8 mouse cellular contexts compared by ENCODE assay signal in genomic region chr8:84798446-84799135, GRCm38 (mm10). TPM values are rescaled to one million over a fixed set of nuclear protein-coding genes. Genes with fewer than 3 reads are reported as not detected.
DNase-seq lines count a peak whose midpoint lies in the region; ATAC-seq and TF ChIP-seq lines count a peak whose summit lies in the region.

No protein-coding gene starts in this region.

- H3K27ac ChIP-seq in lung, postnatal 0 days (ENCODE audit: low read length): peak overlapping the region; percentile 91
- peak overlapping the region; percentile 96 for H3K27ac ChIP-seq in embryonic facial prominence, embryonic 14.5 days (replicated peaks; ENCODE audit: low read depth, low read length)
- 0 out of 2 replicates have a peak overlapping the region, but pooled peaks have one; percentile 74 for H3K27ac ChIP-seq in limb, embryonic 12.5 days
- peak overlapping the region; percentile 27; the same call in 1 of the 2 replicates for H3K27ac ChIP-seq in stomach, embryonic 14.5 days (ENCODE audit: low read length)

- H3K4me3 ChIP-seq in lung, postnatal 0 days (ENCODE audit: low read depth, low read length): peak overlapping the region; percentile 83
- peak overlapping the region; percentile 71 for H3K4me3 ChIP-seq in embryonic facial prominence, embryonic 14.5 days (ENCODE audit: low read depth, low read length)
- H3K4me3 ChIP-seq in limb, embryonic 12.5 days (replicated peaks): peak overlapping the region; percentile 76
- H3K4me3 ChIP-seq in stomach, embryonic 14.5 days (ENCODE audit: low read depth, low read length): peak overlapping the region; percentile 61

- WGBS in lung, postnatal 0 days: 59% methylated on average over 10 of the region's 10 CpGs
- 49% methylated on average over 10 of the region's 10 CpGs for WGBS in embryonic facial prominence, embryonic 14.5 days
- 39% methylated on average over 10 of the region's 10 CpGs for WGBS in limb, embryonic 12.5 days
- WGBS in stomach, embryonic 14.5 days: 54% methylated on average over 10 of the region's 10 CpGs

- H3K9ac ChIP-seq in lung, postnatal 0 days (replicated peaks; ENCODE audit: low read depth): peak overlapping the region; percentile 77
- H3K9ac ChIP-seq in embryonic facial prominence, embryonic 14.5 days (ENCODE audit: low read depth, low read length): peak overlapping the region; percentile 95
- peak overlapping the region; percentile 95 for H3K9ac ChIP-seq in limb, embryonic 12.5 days (replicated peaks)
- H3K9ac ChIP-seq in stomach, embryonic 14.5 days (replicated peaks; ENCODE audit: low read depth, low read length): peak overlapping the region; percentile 97

- no peaks in the 10 kb centered on the region for H3K27me3 ChIP-seq in lung, postnatal 0 days (replicated peaks; ENCODE audit: insufficient read depth, low read length)
- H3K27me3 ChIP-seq in embryonic facial prominence, embryonic 14.5 days (replicated peaks; ENCODE audit: control insufficient read depth, insufficient read depth, low read length): peaks cover 18% of the 10 kb centered on the region
- peaks cover 85% of the 10 kb centered on the region for H3K27me3 ChIP-seq in limb, embryonic 12.5 days
- H3K27me3 ChIP-seq in stomach, embryonic 14.5 days (ENCODE audit: control insufficient read depth, insufficient read depth, low read length): peaks cover 12% of the 10 kb centered on the region; the same call in 1 of the 2 replicates

- H3K36me3 ChIP-seq in lung, postnatal 0 days (ENCODE audit: insufficient read depth, low read length): 0 out of 2 replicates have a peak, but pooled peaks cover 6% of the 10 kb centered on the region
- H3K36me3 ChIP-seq in embryonic facial prominence, embryonic 14.5 days (ENCODE audit: control insufficient read depth, insufficient read depth, low read length): peaks cover 18% of the 10 kb centered on the region; the same call in 1 of the 2 replicates
- peaks cover 12% of the 10 kb centered on the region for H3K36me3 ChIP-seq in limb, embryonic 12.5 days
- peaks cover 12% of the 10 kb centered on the region for H3K36me3 ChIP-seq in stomach, embryonic 14.5 days (ENCODE audit: control insufficient read depth, insufficient read depth, low read length)

- H3K4me1 ChIP-seq in lung, postnatal 0 days (ENCODE audit: insufficient read depth, low read depth, low read length): peaks cover 8% of the 10 kb centered on the region
- peaks cover 42% of the 10 kb centered on the region for H3K4me1 ChIP-seq in embryonic facial prominence, embryonic 14.5 days (ENCODE audit: control insufficient read depth, insufficient read depth, low read length)
- H3K4me1 ChIP-seq in limb, embryonic 12.5 days (replicated peaks): peaks cover 47% of the 10 kb centered on the region
- H3K4me1 ChIP-seq in stomach, embryonic 14.5 days (ENCODE audit: control insufficient read depth, insufficient read depth, low read length): peaks cover 29% of the 10 kb centered on the region; the same call in 1 of the 2 replicates

- TF ChIP-seq CTCF in lung, postnatal 0 days (IDR thresholded peaks at IDR 0.05): no peak

- no peak for TF ChIP-seq EP300 in lung, postnatal 0 days (IDR thresholded peaks at IDR 0.05)

- no peak for DNase-seq in lung, postnatal 0 days (ENCODE audit: low spot score)
- DNase-seq in lung, postnatal 25 days (ENCODE audit: low spot score): no peak
- DNase-seq in embryonic facial prominence, embryonic 14.5 days (ENCODE audit: low spot score): no peak
- no peak for DNase-seq in embryo, embryonic 10 days (ENCODE audit: low spot score)
- no peak for DNase-seq in layer of hippocampus, adult 9-11 months
- no peak for DNase-seq in B cell, adult 2 months

- no peaks in the 10 kb centered on the region for H3K9me3 ChIP-seq in lung, postnatal 0 days (ENCODE audit: low read length)
- H3K9me3 ChIP-seq in embryonic facial prominence, embryonic 14.5 days (ENCODE audit: control insufficient read depth, low read length): no peaks in the 10 kb centered on the region
- no peaks in the 10 kb centered on the region for H3K9me3 ChIP-seq in limb, embryonic 12.5 days
- H3K9me3 ChIP-seq in stomach, embryonic 14.5 days (ENCODE audit: control insufficient read depth, low read depth, low read length): no peaks in the 10 kb centered on the region

- no peak for ATAC-seq in lung, postnatal 0 days
- no peak for ATAC-seq in embryonic facial prominence, embryonic 14.5 days (ENCODE audit: low read depth)
- no peak for ATAC-seq in limb, embryonic 12.5 days (ENCODE audit: insufficient number of reproducible peaks, insufficient read depth, low FRiP score, low TSS enrichment, low read depth)
- ATAC-seq in stomach, embryonic 14.5 days (ENCODE audit: insufficient number of reproducible peaks, insufficient read depth, low FRiP score, low read depth): no peak

- H3K4me2 ChIP-seq in lung, postnatal 0 days (replicated peaks; ENCODE audit: low read depth, low read length): peak overlapping the region; percentile 83
- peak overlapping the region; percentile 89 for H3K4me2 ChIP-seq in embryonic facial prominence, embryonic 14.5 days (ENCODE audit: low read depth, low read length)
- H3K4me2 ChIP-seq in limb, embryonic 12.5 days: peak overlapping the region; percentile 89
- peak overlapping the region; percentile 83 for H3K4me2 ChIP-seq in stomach, embryonic 14.5 days (replicated peaks; ENCODE audit: low read depth, low read length)

RNA-seq across cellular contexts. Expression of gene Nfix, which starts 1.6 kb away (rescaled TPM):
- 38.8 and 45.1 TPM in 2 replicates for polyA plus RNA-seq in lung, postnatal 0 days (2015; fragmentation: Nextera tagmentation; extraction: Ambion mirVana)
- 64.0 and 67.4 TPM in 2 replicates for polyA plus RNA-seq in embryonic facial prominence, embryonic 14.5 days (2014; fragmentation: Nextera tagmentation; extraction: Ambion mirVana)
- polyA plus RNA-seq in limb, embryonic 12.5 days (2016; fragmentation: Nextera tagmentation; extraction: Ambion mirVana): 14.5 and 18.1 TPM in 2 replicates
- 37.8 and 40.5 TPM in 2 replicates for polyA plus RNA-seq in stomach, embryonic 14.5 days (2014; fragmentation: Nextera tagmentation; extraction: Ambion mirVana)

RNA-seq across cellular contexts. Expression of gene Dand5, which starts 24.0 kb away (rescaled TPM):
- 6.2 and 6.8 TPM in 2 replicates for polyA plus RNA-seq in lung, postnatal 0 days (2015; fragmentation: Nextera tagmentation; extraction: Ambion mirVana)
- 5.8 and 6.8 TPM in 2 replicates for polyA plus RNA-seq in embryonic facial prominence, embryonic 14.5 days (2014; fragmentation: Nextera tagmentation; extraction: Ambion mirVana)
- polyA plus RNA-seq in limb, embryonic 12.5 days (2016; fragmentation: Nextera tagmentation; extraction: Ambion mirVana): 4.1 and 5.1 TPM in 2 replicates
- 7.1 and 7.6 TPM in 2 replicates for polyA plus RNA-seq in stomach, embryonic 14.5 days (2014; fragmentation: Nextera tagmentation; extraction: Ambion mirVana)

RNA-seq across cellular contexts. Expression of gene Gadd45gip1, which starts 32.7 kb away (rescaled TPM):
- polyA plus RNA-seq in lung, postnatal 0 days (2015; fragmentation: Nextera tagmentation; extraction: Ambion mirVana): 24.4 and 24.8 TPM in 2 replicates
- 41.3 and 41.5 TPM in 2 replicates for polyA plus RNA-seq in embryonic facial prominence, embryonic 14.5 days (2014; fragmentation: Nextera tagmentation; extraction: Ambion mirVana)
- polyA plus RNA-seq in limb, embryonic 12.5 days (2016; fragmentation: Nextera tagmentation; extraction: Ambion mirVana): 46.5 and 48.6 TPM in 2 replicates
- polyA plus RNA-seq in stomach, embryonic 14.5 days (2014; fragmentation: Nextera tagmentation; extraction: Ambion mirVana): 49.5 and 50.5 TPM in 2 replicates

RNA-seq across cellular contexts. Expression of gene Rad23a, which starts 41.9 kb away (rescaled TPM):
- 77.9 and 85.7 TPM in 2 replicates for polyA plus RNA-seq in lung, postnatal 0 days (2015; fragmentation: Nextera tagmentation; extraction: Ambion mirVana)
- 109 and 111 TPM in 2 replicates for polyA plus RNA-seq in embryonic facial prominence, embryonic 14.5 days (2014; fragmentation: Nextera tagmentation; extraction: Ambion mirVana)
- polyA plus RNA-seq in limb, embryonic 12.5 days (2016; fragmentation: Nextera tagmentation; extraction: Ambion mirVana): 104 and 109 TPM in 2 replicates
- polyA plus RNA-seq in stomach, embryonic 14.5 days (2014; fragmentation: Nextera tagmentation; extraction: Ambion mirVana): 119 and 125 TPM in 2 replicates

RNA-seq across cellular contexts. Expression of gene Calr, which starts 48.1 kb away (rescaled TPM):
- polyA plus RNA-seq in lung, postnatal 0 days (2015; fragmentation: Nextera tagmentation; extraction: Ambion mirVana): 318 and 405 TPM in 2 replicates
- 805 and 891 TPM in 2 replicates for polyA plus RNA-seq in embryonic facial prominence, embryonic 14.5 days (2014; fragmentation: Nextera tagmentation; extraction: Ambion mirVana)
- 764 and 842 TPM in 2 replicates for polyA plus RNA-seq in limb, embryonic 12.5 days (2016; fragmentation: Nextera tagmentation; extraction: Ambion mirVana)
- 669 and 791 TPM in 2 replicates for polyA plus RNA-seq in stomach, embryonic 14.5 days (2014; fragmentation: Nextera tagmentation; extraction: Ambion mirVana)

Comparison
In these comparisons a context has a peak if more than half of its experiments do, and no peak if none do; other contexts are left out.
1. H3K27ac ChIP-seq: peak in every context shown above with its lines; median percentile 96 in embryonic facial prominence, embryonic 14.5 days; 91 in lung, postnatal 0 days; 74 in limb, embryonic 12.5 days; 27 in stomach, embryonic 14.5 days.